Mouse (Mus musculus) kidney, embryonic 14.5 days (tissue): ENCODE measurements at regions not wholly inside any gene's neighbourhood (a gene's known extent, or its start where the extent isn't known, plus 50 kb on each side); places are given as distances from the start of the nearest gene placed in this dataset.

Experiments
- ATAC-seq: fragments of 200-750 bp; cut with Nextera tagmentation; 2 replicates; pipeline ENCODE4 v1.8.0; 2017; ENCODE audit warnings: moderate number of reproducible peaks, mild to moderate bottlenecking, moderate TSS enrichment, moderate library complexity; ENCODE audit not compliant: low FRiP score, low TSS enrichment
- H3K27ac ChIP-seq: fragments of 300-500 bp; sonication (generic); 2 replicates; pipeline ENCODE4 v1.5.1; 2014; ENCODE audit warnings: low read depth, mild to moderate bottlenecking, low read length, moderate library complexity, mixed read lengths
- H3K27me3 ChIP-seq: fragments of 300-500 bp; sonication (generic); 2 replicates; pipeline ENCODE4 v1.6.1; 2014; ENCODE audit warnings: mild to moderate bottlenecking, low read length; ENCODE audit not compliant: control insufficient read depth, insufficient read depth
- H3K36me3 ChIP-seq: fragments of 300-500 bp; sonication (generic); 2 replicates; pipeline ENCODE4 v1.6.1; 2014; ENCODE audit warnings: low read length, mixed read lengths; ENCODE audit not compliant: control insufficient read depth, insufficient read depth
- H3K4me1 ChIP-seq: fragments of 300-500 bp; sonication (generic); 2 replicates; pipeline ENCODE4 v1.6.1; 2014; ENCODE audit warnings: low read length, mixed read lengths; ENCODE audit not compliant: control insufficient read depth, insufficient read depth
- H3K4me2 ChIP-seq: fragments of 300-500 bp; sonication (generic); replicated peaks from 2 replicates; pipeline ENCODE4 v1.6.1; 2014; ENCODE audit warnings: low read depth, mild to moderate bottlenecking, low read length
- H3K4me3 ChIP-seq: fragments of 300-500 bp; sonication (generic); 2 replicates; pipeline ENCODE4 v1.5.1; 2014; ENCODE audit warnings: mild to moderate bottlenecking, low read length
- H3K9ac ChIP-seq: fragments of 300-500 bp; sonication (generic); 2 replicates; pipeline ENCODE4 v1.6.1; 2014; ENCODE audit warnings: low read depth, mild to moderate bottlenecking, low read length, moderate library complexity
- H3K9me3 ChIP-seq: fragments of 300-500 bp; sonication (generic); 2 replicates; pipeline ENCODE4 v1.6.1; 2016; ENCODE audit warnings: low read length; ENCODE audit not compliant: control insufficient read depth
- WGBS: fragments of 180-500 bp; shearing (Covaris S2); extraction: QIAGEN DNeasy Blood & Tissue Kit; methylation state at CpG from one replicate; pipeline ENCODE4 v1.1.7; 2014; 5-methylcytosine and 5-hydroxymethylcytosine counted together

- no peak overlapping the region for H3K9ac ChIP-seq
- no peaks in the 10 kb centered on the region for H3K4me1 ChIP-seq
- no peaks in the 10 kb centered on the region for H3K9me3 ChIP-seq
- no peaks in the 10 kb centered on the region for H3K36me3 ChIP-seq
- H3K27me3 ChIP-seq: no peaks in the 10 kb centered on the region
- no peak overlapping the region for H3K4me2 ChIP-seq
- H3K4me3 ChIP-seq: no peak overlapping the region
- ATAC-seq: no peak
- no peak overlapping the region for H3K27ac ChIP-seq
- WGBS: 87% methylated on average over 3 of the region's 3 CpGs
These were observed 173.1 kb upstream of the Pkn2 start for GRCm38 (mm10) chr3:143054858-143055257.

DNA sequence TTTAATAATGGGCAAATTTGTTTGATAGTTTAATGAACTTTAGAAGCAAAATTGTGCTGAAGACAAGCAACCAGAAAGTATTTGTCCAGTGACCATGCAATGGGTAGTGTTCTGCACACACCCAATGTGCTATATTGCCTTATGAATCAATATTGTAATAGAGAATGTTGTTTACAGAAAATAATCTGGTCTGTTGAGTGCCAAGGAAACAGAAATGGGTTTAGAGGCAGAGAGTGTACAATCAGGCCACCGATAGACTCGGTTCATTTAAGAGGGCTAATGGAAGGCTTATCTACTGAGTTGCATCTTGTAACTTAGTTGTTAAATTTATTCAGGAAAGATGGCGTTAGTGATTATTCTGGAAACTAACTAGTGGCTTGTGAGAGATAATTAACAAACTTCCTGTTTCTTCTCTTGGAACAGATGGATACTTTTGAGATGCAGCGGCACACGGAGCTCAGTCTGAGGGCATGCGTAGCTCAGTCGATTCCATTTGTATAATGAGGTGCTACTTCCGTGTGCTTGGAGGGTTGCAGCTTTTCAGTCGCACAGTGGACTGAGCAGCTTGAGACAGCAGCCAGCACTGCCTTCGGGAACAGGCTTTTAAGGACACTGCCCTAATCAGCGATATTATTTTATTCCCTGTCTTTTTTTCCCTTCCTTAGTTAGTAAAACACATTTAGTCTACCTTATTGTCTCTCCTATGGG lies 171.6 kb upstream of the Pkn2 start:
- H3K9me3 ChIP-seq: no peaks in the 10 kb centered on the region
- no peaks in the 10 kb centered on the region for H3K36me3 ChIP-seq
- no peaks in the 10 kb centered on the region for H3K4me1 ChIP-seq
- no peak overlapping the region for H3K4me3 ChIP-seq
- no peak for ATAC-seq
- WGBS: 68% methylated on average over 11 of the region's 11 CpGs
- H3K9ac ChIP-seq: no peak overlapping the region
- no peak overlapping the region for H3K4me2 ChIP-seq
- no peak overlapping the region for H3K27ac ChIP-seq
- no peaks in the 10 kb centered on the region for H3K27me3 ChIP-seq

DNA sequence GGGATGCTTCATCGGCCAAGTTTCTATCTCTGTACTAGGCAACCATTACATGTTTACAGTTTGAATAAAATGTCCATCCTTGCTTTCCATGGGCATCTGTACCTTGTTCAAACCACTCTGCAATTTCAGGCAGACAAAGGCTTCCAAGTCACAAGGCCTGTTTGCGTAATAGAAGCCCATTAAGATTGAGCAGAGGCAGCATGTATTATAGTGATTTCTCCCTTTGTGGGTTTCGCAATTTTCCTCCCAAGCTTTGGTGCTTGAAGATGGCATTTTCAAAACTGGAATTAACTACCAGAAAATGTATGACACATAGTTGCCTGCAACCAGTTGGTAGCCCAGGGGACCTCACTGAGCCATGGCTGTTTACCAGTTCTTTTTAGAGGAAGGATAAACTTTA lies 158.9 kb upstream of the Pkn2 start:
- Histone ChIP-seq H3K4me3 (no peak overlapping the region), H3K9me3 (no peaks in the 10 kb centered on the region), H3K27ac (no peak overlapping the region), H3K36me3 (no peaks in the 10 kb centered on the region), H3K27me3 (no peaks in the 10 kb centered on the region), H3K4me1 (no peaks in the 10 kb centered on the region), H3K4me2 (no peak overlapping the region), H3K9ac (no peak overlapping the region)
- 92% methylated on average over 3 of the region's 3 CpGs for WGBS
- ATAC-seq: no peak

GRCm38 (mm10) chr3:143036108-143036507 lies 154.3 kb upstream of the Pkn2 start:
- 86% methylated on average over 1 of the region's 1 CpGs for WGBS

DNA sequence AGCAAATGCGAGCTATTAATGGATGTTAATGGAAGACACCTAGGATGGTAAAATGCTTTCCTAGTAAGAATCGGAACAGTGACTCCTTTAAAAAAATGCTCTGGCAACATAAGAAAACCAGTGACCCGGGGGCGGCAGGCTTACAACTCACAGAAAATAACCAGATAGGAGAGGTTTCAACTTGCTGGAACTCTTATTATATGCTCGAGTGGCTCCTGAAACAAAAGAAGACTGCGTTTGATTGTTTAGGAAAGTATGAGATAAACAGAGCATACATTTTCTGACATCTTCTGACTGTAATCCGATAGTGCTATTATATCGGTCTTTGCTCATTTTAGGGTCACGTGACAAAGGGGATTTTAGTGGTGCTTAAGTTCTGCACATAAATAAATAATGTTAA lies 152.8 kb upstream of the Pkn2 start:
- H3K36me3 ChIP-seq: no peaks in the 10 kb centered on the region
- H3K4me2 ChIP-seq: no peak overlapping the region
- no peak overlapping the region for H3K9ac ChIP-seq
- H3K27ac ChIP-seq: no peak overlapping the region
- H3K4me3 ChIP-seq: no peak overlapping the region
- ATAC-seq: peak; percentile 69
- H3K27me3 ChIP-seq: no peaks in the 10 kb centered on the region
- H3K9me3 ChIP-seq: no peaks in the 10 kb centered on the region
- H3K4me1 ChIP-seq: no peaks in the 10 kb centered on the region
- 37% methylated on average over 9 of the region's 9 CpGs for WGBS

More at GRCm38 (mm10) chr3:143036108-143036507, 154.3 kb upstream of the Pkn2 start:
- H3K4me1 ChIP-seq: no peaks in the 10 kb centered on the region
- no peak overlapping the region for H3K27ac ChIP-seq
- no peaks in the 10 kb centered on the region for H3K27me3 ChIP-seq
- no peak overlapping the region for H3K4me2 ChIP-seq
- H3K9ac ChIP-seq: no peak overlapping the region
- no peak for ATAC-seq
- H3K9me3 ChIP-seq: no peaks in the 10 kb centered on the region
- H3K36me3 ChIP-seq: no peaks in the 10 kb centered on the region
- H3K4me3 ChIP-seq: no peak overlapping the region

DNA sequence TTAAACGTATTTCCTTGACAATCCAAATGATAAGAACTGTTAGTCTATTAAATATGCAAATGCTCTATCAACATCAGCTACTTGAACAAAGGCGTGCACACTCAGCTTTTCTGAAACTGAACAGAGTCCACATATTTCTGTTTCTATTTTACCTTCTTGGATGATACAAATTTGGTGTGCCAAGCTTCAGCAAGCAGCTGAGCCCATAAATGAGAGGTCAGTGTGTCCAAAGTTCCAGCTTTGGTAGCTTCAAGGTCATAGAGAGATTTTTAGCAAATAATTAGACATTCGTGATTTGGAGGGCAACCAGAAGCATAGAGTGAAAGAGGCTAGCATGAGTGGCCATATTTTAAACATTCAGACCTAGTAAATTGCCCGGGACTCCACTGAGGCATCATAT lies 140.7 kb upstream of the Pkn2 start:
- H3K9me3 ChIP-seq: no peaks in the 10 kb centered on the region
- H3K4me3 ChIP-seq: no peak overlapping the region
- no peak overlapping the region for H3K4me2 ChIP-seq
- no peaks in the 10 kb centered on the region for H3K36me3 ChIP-seq
- H3K27me3 ChIP-seq: no peaks in the 10 kb centered on the region
- no peak for ATAC-seq
- H3K27ac ChIP-seq: no peak overlapping the region
- H3K9ac ChIP-seq: no peak overlapping the region
- 72% methylated on average over 4 of the region's 4 CpGs for WGBS
- H3K4me1 ChIP-seq: no peaks in the 10 kb centered on the region

DNA sequence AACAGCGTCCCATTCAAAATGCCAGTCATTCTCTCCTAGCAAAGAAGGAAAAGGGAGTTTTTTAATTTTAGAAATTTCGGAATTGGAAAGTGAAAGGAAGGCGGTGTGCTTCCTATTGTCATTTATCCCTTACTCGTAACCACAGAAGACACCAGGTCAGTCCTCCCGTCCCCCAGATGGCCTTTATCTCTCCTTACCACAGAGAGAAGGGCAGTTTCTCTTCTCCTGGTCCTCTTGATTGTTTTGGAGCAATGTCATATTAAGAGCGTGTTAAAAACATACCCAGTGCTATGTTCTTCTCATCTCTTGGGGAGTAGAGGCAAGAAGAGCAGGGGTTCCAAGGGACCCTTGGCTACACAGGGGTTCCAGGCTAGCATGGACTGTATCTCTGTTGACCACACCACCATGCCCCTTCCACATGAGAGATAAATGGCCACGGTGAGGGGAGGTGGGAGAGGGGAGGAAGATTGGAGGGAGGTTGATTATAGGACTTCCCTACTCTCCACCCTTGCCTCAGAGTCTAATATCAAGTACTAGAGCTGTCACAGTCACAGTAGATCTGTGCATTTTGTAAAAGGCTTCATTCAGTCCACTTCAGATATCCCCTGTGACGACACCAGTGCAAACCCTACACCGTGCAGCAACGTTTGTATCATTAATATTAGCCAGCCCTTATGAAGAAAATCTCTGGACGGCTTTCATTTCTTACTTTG lies 139.5 kb upstream of the Pkn2 start:
- Histone ChIP-seq H3K36me3 (no peaks in the 10 kb centered on the region), H3K27me3 (no peaks in the 10 kb centered on the region), H3K4me2 (no peak overlapping the region), H3K27ac (no peak overlapping the region), H3K9ac (no peak overlapping the region), H3K4me1 (no peaks in the 10 kb centered on the region), H3K4me3 (no peak overlapping the region), H3K9me3 (no peaks in the 10 kb centered on the region)
- WGBS: 79% methylated on average over 11 of the region's 11 CpGs
- ATAC-seq: no peak

DNA sequence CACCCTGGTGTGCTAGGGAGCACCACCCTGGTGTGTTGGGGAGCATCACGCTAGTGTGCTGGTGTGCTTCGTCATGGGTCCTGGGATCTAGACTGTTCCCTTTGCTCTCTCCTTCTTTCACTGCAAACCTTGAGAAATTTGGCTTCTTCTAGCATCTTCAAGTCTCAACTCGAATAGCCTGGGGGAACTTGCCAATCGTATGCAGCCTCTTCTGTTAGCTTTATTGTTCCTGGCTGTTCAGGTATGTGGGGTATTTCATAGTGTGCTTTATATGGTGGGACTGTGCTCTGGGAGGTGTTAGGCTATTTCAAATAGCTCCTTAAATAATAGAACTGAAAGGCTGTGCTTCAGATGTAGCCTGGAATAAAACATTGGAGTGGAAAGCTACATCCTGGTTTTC lies 135.7 kb upstream of the Pkn2 start:
- Histone ChIP-seq H3K27me3 (no peaks in the 10 kb centered on the region), H3K9ac (no peak overlapping the region), H3K4me2 (no peak overlapping the region), H3K4me3 (no peak overlapping the region), H3K27ac (no peak overlapping the region), H3K36me3 (no peaks in the 10 kb centered on the region), H3K9me3 (no peaks in the 10 kb centered on the region), H3K4me1 (no peaks in the 10 kb centered on the region)
- ATAC-seq: no peak
- WGBS: 88% methylated on average over 4 of the region's 4 CpGs

DNA sequence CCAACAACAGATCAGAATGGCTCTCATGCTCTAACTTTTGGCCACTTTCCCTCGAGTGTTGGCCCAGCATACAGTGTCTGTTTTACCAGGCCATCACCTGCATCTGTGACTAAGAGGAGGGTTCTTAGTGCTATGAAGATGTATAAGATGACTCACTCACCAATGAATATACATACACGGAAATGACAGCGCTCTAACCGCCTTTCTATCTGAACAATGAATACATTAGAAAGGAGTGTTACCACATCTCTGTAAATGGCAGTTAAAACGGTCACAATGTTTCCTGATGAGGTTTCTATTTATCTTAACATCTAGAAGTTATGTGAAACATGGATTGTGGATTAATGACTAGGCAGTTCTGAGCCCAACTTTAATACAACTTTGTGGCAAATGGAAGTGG lies 135.0 kb upstream of the Pkn2 start:
- ATAC-seq: no peak
- H3K4me3 ChIP-seq: no peak overlapping the region
- WGBS: 84% methylated on average over 5 of the region's 5 CpGs
- H3K27me3 ChIP-seq: no peaks in the 10 kb centered on the region
- no peaks in the 10 kb centered on the region for H3K4me1 ChIP-seq
- H3K9me3 ChIP-seq: no peaks in the 10 kb centered on the region
- no peak overlapping the region for H3K27ac ChIP-seq
- H3K9ac ChIP-seq: no peak overlapping the region
- H3K36me3 ChIP-seq: no peaks in the 10 kb centered on the region
- no peak overlapping the region for H3K4me2 ChIP-seq
